Mouse (Mus musculus): Measurements from ENCODE around the gene Hspa8.

The Hspa8 gene

GRCm38 (mm10) chr9:40811860-40812259 lies 11.1 kb downstream of the Hspa8 start:
- DNase-seq: peak; percentile 44

- DNase-seq: no peak
These were observed 13.3 kb downstream of the Hspa8 start for GRCm38 (mm10) chr9:40814060-40814459.

- no peak for DNase-seq
These were observed 16.7 kb downstream of the Hspa8 start for GRCm38 (mm10) chr9:40817325-40818028.

GRCm38 (mm10) chr9:40825601-40826000 lies 24.8 kb downstream of the Hspa8 start:
- DNase-seq: no peak

GRCm38 (mm10) chr9:40827366-40827765 lies 26.6 kb downstream of the Hspa8 start:
- no peak for DNase-seq

GRCm38 (mm10) chr9:40834569-40834968 lies 33.8 kb downstream of the Hspa8 start:
- peak; percentile 75 for DNase-seq

- DNase-seq: no peak
These were observed 35.9 kb downstream of the Hspa8 start for GRCm38 (mm10) chr9:40836681-40837080.

GRCm38 (mm10) chr9:40839662-40840061 lies 38.9 kb downstream of the Hspa8 start:
- no peak for DNase-seq

- DNase-seq: no peak
These were observed 50.7 kb downstream of the Hspa8 start for GRCm38 (mm10) chr9:40851515-40851914.

- DNase-seq: no peak
These were observed 57.8 kb downstream of the Hspa8 start for GRCm38 (mm10) chr9:40858461-40859160.

- DNase-seq: no peak
These were observed 58.4 kb downstream of the Hspa8 start for GRCm38 (mm10) chr9:40859196-40859595.
